Mouse (Mus musculus) limb, embryonic 11.5 days (tissue): ENCODE measurements at regions not wholly inside any gene's neighbourhood (a gene's known extent, or its start where the extent isn't known, plus 50 kb on each side); places are given as distances from the start of the nearest gene placed in this dataset.
"Not testable (repeated sequence)": the region's sequence is repeated elsewhere in the genome, so short reads cannot be mapped to it uniquely, and the experiment has no call there.

Experiments
- ATAC-seq: fragments of 200-750 bp; cut with Nextera tagmentation; 2 replicates; pipeline ENCODE4 v1.8.0; 2017; ENCODE audit warnings: low read depth; ENCODE audit not compliant: insufficient number of reproducible peaks, low FRiP score, low TSS enrichment
- DNase-seq: peaks from one replicate; pipeline ENCODE4 v3.0.0-alpha.2; 2015; ENCODE audit warnings: low spot score
- H3K27ac ChIP-seq: fragments of 300-500 bp; sonication (generic); replicated peaks from 2 replicates; pipeline ENCODE4 v1.5.1; 2014; ENCODE audit warnings: low read depth, mild to moderate bottlenecking, low read length
- H3K27me3 ChIP-seq: fragments of 300-500 bp; sonication (generic); 2 replicates; pipeline ENCODE4 v1.6.1; 2014; ENCODE audit warnings: mild to moderate bottlenecking, low read length, mixed read lengths; ENCODE audit not compliant: control insufficient read depth, insufficient read depth
- H3K36me3 ChIP-seq: fragments of 300-500 bp; sonication (generic); 2 replicates; pipeline ENCODE4 v1.6.1; 2014; ENCODE audit warnings: mild to moderate bottlenecking, low read length, moderate library complexity, mixed read lengths; ENCODE audit not compliant: control insufficient read depth, insufficient read depth
- H3K4me1 ChIP-seq: fragments of 300-500 bp; sonication (generic); 2 replicates; pipeline ENCODE4 v1.6.1; 2014; ENCODE audit warnings: low read length, mixed read lengths; ENCODE audit not compliant: control insufficient read depth, insufficient read depth
- H3K4me2 ChIP-seq: fragments of 300-500 bp; sonication (generic); 2 replicates; pipeline ENCODE4 v1.6.1; 2014; ENCODE audit warnings: low read depth, mild to moderate bottlenecking, moderate library complexity; ENCODE audit not compliant: severe bottlenecking
- H3K4me3 ChIP-seq: fragments of 300-500 bp; sonication (generic); 2 replicates; pipeline ENCODE4 v1.5.1; 2014; ENCODE audit warnings: low read depth, low read length
- H3K9ac ChIP-seq: fragments of 300-500 bp; sonication (generic); 2 replicates; pipeline ENCODE4 v1.6.1; 2014; ENCODE audit warnings: mild to moderate bottlenecking, low read length
- H3K9me3 ChIP-seq: fragments of 300-500 bp; sonication (generic); 2 replicates; pipeline ENCODE4 v1.6.1; 2016; ENCODE audit warnings: low read length; ENCODE audit not compliant: control insufficient read depth
- WGBS: fragments of 180-500 bp; shearing (Covaris S2); extraction: QIAGEN DNeasy Blood & Tissue Kit; methylation state at CpG from one replicate; pipeline ENCODE4 v1.1.7; 2014; 5-methylcytosine and 5-hydroxymethylcytosine counted together

GRCm38 (mm10) chr1:157622156-157622555, 115.6 kb downstream of the Sec16b start:
- not testable (repeated sequence) for H3K4me2 ChIP-seq, H3K4me3 ChIP-seq, H3K4me1 ChIP-seq, DNase-seq, H3K27me3 ChIP-seq, ATAC-seq, H3K9me3 ChIP-seq, H3K27ac ChIP-seq, H3K36me3 ChIP-seq, H3K9ac ChIP-seq
- 93% methylated on average over 16 of the region's 16 CpGs for WGBS

GRCm38 (mm10) chr1:157632586-157632985, 126.1 kb downstream of the Sec16b start:
- H3K9ac ChIP-seq = no peak overlapping the region
- no peaks in the 10 kb centered on the region for H3K9me3 ChIP-seq
- H3K4me3 ChIP-seq = no peak overlapping the region
- H3K4me2 ChIP-seq = no peak overlapping the region
- no peak for DNase-seq
- H3K4me1 ChIP-seq = no peaks in the 10 kb centered on the region
- WGBS = 60% methylated on average over 3 of the region's 3 CpGs
- H3K27ac ChIP-seq = no peak overlapping the region
- H3K36me3 ChIP-seq = no peaks in the 10 kb centered on the region
- no peaks in the 10 kb centered on the region for H3K27me3 ChIP-seq
- no peak for ATAC-seq

GRCm38 (mm10) chr1:157633470-157633869, 126.9 kb downstream of the Sec16b start:
- no peak overlapping the region for H3K27ac ChIP-seq
- DNase-seq = no peak
- no peak overlapping the region for H3K9ac ChIP-seq
- no peak overlapping the region for H3K4me2 ChIP-seq
- no peaks in the 10 kb centered on the region for H3K36me3 ChIP-seq
- WGBS = 61% methylated on average over 6 of the region's 6 CpGs
- H3K27me3 ChIP-seq = no peaks in the 10 kb centered on the region
- no peak overlapping the region for H3K4me3 ChIP-seq
- H3K4me1 ChIP-seq = no peaks in the 10 kb centered on the region
- H3K9me3 ChIP-seq = no peaks in the 10 kb centered on the region
- ATAC-seq = no peak

GRCm38 (mm10) chr1:157635776-157636175, 129.2 kb downstream of the Sec16b start:
- no peak overlapping the region for H3K4me2 ChIP-seq
- H3K9me3 ChIP-seq = no peaks in the 10 kb centered on the region
- no peak overlapping the region for H3K27ac ChIP-seq
- ATAC-seq (no peak), DNase-seq (no peak)
- no peaks in the 10 kb centered on the region for H3K36me3 ChIP-seq
- H3K4me3 ChIP-seq = no peak overlapping the region
- 93% methylated on average over 6 of the region's 6 CpGs for WGBS
- no peaks in the 10 kb centered on the region for H3K4me1 ChIP-seq
- no peaks in the 10 kb centered on the region for H3K27me3 ChIP-seq
- no peak overlapping the region for H3K9ac ChIP-seq

GRCm38 (mm10) chr1:157643524-157643923, 137.0 kb downstream of the Sec16b start:
- no peak overlapping the region for H3K9ac ChIP-seq
- no peaks in the 10 kb centered on the region for H3K27me3 ChIP-seq
- H3K4me3 ChIP-seq = no peak overlapping the region
- 91% methylated on average over 6 of the region's 6 CpGs for WGBS
- H3K27ac ChIP-seq = no peak overlapping the region
- ATAC-seq = no peak
- H3K9me3 ChIP-seq = no peaks in the 10 kb centered on the region
- no peak for DNase-seq
- no peak overlapping the region for H3K4me2 ChIP-seq
- H3K4me1 ChIP-seq = no peaks in the 10 kb centered on the region
- no peaks in the 10 kb centered on the region for H3K36me3 ChIP-seq

- 86% methylated on average over 8 of the region's 8 CpGs for WGBS
- no peak for DNase-seq
- H3K4me3 ChIP-seq = no peak overlapping the region
- H3K9ac ChIP-seq = no peak overlapping the region
- no peak overlapping the region for H3K4me2 ChIP-seq
- H3K4me1 ChIP-seq = no peaks in the 10 kb centered on the region
- no peaks in the 10 kb centered on the region for H3K36me3 ChIP-seq
- H3K27ac ChIP-seq = no peak overlapping the region
- H3K27me3 ChIP-seq = no peaks in the 10 kb centered on the region
- ATAC-seq = no peak
- H3K9me3 ChIP-seq = no peaks in the 10 kb centered on the region
These were observed 139.3 kb downstream of the Sec16b start for GRCm38 (mm10) chr1:157645682-157646421.

GRCm38 (mm10) chr1:157655446-157655845, 148.9 kb downstream of the Sec16b start:
- Histone ChIP-seq H3K27me3 (no peaks in the 10 kb centered on the region), H3K4me1 (no peaks in the 10 kb centered on the region), H3K4me3 (no peak overlapping the region), H3K4me2 (no peak overlapping the region), H3K27ac (no peak overlapping the region), H3K9ac (no peak overlapping the region), H3K36me3 (no peaks in the 10 kb centered on the region), H3K9me3 (no peaks in the 10 kb centered on the region)
- WGBS = 79% methylated on average over 4 of the region's 4 CpGs
- DNase-seq (no peak), ATAC-seq (no peak)

- ATAC-seq (no peak), DNase-seq (no peak)
- no peak overlapping the region for H3K4me3 ChIP-seq
- H3K27me3 ChIP-seq = no peaks in the 10 kb centered on the region
- no peak overlapping the region for H3K27ac ChIP-seq
- H3K9ac ChIP-seq = no peak overlapping the region
- no peaks in the 10 kb centered on the region for H3K4me1 ChIP-seq
- WGBS = 86% methylated on average over 6 of the region's 6 CpGs
- no peaks in the 10 kb centered on the region for H3K36me3 ChIP-seq
- no peaks in the 10 kb centered on the region for H3K9me3 ChIP-seq
- H3K4me2 ChIP-seq = no peak overlapping the region
These were observed 163.1 kb downstream of the Sec16b start for GRCm38 (mm10) chr1:157669626-157670025.

- Histone ChIP-seq H3K27me3 (no peaks in the 10 kb centered on the region), H3K4me1 (no peaks in the 10 kb centered on the region), H3K9ac (no peak overlapping the region), H3K4me3 (no peak overlapping the region), H3K36me3 (no peaks in the 10 kb centered on the region), H3K4me2 (no peak overlapping the region), H3K9me3 (no peaks in the 10 kb centered on the region), H3K27ac (no peak overlapping the region)
- 29% methylated on average over 7 of the region's 7 CpGs for WGBS
- DNase-seq (no peak), ATAC-seq (no peak)
These were observed 177.8 kb downstream of the Sec16b start for GRCm38 (mm10) chr1:157684356-157684755.
